Mouse (Mus musculus) spleen, postnatal 14 days (tissue): Measurements from ENCODE around the gene Cadps2.

ENCODE experiments used
- DNase-seq, 2 experiments: peaks; one replicate each; pipeline ENCODE4 v3.0.0; 2021 to 2022; ENCODE audit warnings: low spot score in 2 of 2

Gene Cadps2

DNA sequence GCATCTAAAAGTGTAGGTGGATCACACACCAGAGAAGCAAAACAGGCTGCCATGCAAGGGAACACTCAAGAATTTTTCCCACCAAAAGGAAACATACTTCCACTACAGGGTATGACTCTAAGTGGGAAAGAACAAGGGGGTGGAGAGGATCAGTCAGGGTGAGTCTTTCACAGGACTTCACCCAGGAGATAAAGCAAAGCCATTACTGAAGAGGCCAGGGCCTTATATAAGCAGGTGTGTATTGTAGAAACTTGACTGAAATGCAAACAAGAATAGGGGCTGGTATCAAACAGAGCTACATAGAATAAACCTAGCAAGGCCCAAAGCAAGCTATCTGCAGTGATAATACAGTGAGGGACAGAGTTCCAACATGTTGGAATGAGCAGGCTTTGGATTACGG, 271.6 kb downstream of the Cadps2 start:
- DNase-seq, result no peak

DNA sequence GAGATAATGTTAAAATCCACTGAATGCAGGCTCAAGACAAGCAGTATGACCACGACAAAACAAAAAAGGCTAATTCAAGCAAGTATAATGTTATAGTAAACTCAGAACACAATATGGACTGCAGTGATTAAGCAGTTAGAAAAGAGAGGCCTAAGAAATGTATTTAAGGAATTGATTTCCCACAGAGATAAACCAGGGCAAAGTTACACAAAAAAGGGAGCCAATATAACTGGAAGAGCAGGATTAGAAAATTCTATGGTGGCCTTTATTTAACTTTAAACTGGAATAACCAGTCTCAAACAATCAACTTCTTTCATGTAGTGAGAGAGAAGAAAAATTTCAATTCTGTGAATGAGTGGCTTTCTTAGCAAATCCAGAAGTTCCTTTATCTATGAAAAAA, 289.3 kb downstream of the Cadps2 start:
- DNase-seq, result no peak

DNA sequence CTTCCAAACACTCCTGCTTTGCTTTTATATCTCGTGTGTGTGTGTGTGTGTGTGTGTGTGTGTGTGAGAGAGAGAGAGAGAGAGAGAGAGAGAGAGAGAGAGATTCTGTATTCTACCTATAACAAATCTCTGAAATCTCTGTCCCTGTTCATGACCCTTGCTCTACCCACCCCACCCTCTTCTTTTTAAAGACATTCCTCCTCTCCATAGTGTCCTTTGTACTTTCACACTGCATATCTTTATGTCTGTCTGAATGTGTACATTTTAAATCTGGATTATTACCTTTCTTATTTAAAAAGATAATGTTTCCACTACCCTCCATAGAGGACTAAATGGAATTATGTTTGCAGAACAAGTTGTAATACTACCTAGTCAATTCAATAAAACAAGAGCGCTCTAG, 315.5 kb downstream of the Cadps2 start:
- no peak for DNase-seq

DNA sequence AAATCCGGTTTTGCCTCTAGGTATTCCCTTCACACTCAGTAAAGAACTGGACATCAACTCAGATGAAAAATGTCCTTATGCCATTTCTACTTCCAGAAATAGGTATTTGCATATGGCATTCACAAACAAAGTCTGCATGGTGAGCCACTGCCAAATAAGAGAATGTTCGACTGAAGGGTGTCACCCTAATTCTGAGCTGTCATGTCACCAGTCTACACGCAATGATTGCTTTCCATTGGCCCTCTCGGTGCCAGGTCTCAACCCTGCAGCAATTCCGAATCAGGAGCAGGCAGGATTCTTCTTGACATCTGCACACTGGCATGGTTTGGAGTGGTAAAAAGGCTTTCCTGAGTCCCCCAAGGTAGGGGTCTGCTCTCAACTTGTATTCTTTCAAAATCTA, 316.7 kb downstream of the Cadps2 start:
- DNase-seq, result no peak

DNA sequence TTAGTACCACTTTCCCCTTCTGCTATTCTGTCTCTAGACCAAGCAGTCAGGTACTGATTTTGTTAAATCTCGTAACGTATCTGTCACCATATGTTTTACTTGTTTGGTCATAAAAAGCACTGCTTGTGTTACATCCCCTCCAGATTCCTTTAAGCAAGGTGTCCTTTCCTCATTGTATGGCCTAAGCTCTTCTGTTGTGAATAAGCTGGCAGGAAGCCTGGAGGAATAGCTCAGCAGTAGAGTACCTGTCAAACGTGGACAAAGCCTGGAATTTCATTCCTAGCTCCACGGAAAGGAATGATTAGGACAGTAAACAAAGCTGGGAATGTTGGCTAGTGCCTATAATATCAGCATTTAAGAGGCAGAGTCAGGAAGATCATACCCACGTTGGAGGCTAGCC, 340.6 kb downstream of the Cadps2 start:
- DNase-seq, result no peak

DNA sequence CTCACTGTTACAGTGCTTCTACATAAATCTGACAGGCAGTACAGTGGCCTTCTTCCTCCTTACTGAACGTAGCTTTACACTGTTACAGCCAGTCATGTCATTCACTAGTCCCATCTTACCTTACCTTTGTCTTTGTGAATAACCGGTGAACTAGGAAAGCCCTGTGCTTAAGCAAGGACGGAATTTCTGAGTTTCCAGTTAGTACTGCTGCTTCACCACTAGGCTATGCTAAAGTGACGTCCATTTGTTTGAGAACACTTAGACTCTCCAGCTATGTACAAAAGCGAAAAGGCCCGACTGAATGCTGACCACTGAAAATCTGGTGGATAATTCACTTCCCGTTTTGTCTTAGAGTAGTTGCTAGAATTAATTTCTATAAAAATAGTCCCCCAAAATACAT, 347.4 kb downstream of the Cadps2 start:
- no peak for DNase-seq

DNA sequence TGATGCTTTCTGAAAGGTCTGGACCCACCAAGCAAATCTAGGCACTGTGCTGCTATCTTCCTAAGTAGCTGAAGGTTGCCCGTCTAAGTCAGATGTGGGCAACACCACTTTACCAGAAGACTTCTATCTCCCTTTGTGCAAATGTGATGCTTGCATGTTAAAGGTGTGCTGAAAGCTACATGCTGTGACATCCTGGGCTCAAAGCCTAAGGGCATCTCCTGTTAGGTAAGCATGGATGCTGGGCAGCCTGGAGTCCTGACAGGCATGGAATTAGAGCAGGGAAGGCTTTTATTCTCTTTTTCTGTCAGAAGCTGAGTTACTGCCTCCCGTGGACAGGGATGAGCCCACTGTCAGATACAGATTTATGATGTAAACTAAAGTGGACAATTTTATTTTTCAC, 348.8 kb downstream of the Cadps2 start:
- no peak for DNase-seq

DNA sequence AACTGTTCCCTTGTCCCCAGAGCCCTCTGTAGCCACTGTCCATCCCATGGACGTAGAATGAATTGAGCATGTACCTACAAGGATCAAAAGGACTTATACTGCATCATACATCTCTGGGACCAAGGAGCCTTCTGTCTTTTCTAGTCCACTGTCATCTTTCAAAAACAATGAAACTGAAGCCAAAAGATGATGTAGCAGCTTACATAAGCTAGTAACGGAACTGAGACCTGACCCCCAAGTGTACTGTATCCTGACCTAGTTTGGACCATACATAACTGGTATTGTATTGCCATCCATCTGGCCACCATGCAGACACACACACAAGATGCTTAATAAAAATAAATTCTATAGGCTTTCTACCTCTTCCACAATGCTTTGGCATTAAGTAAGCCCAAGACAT, 350.2 kb downstream of the Cadps2 start:
- no peak for DNase-seq

DNA sequence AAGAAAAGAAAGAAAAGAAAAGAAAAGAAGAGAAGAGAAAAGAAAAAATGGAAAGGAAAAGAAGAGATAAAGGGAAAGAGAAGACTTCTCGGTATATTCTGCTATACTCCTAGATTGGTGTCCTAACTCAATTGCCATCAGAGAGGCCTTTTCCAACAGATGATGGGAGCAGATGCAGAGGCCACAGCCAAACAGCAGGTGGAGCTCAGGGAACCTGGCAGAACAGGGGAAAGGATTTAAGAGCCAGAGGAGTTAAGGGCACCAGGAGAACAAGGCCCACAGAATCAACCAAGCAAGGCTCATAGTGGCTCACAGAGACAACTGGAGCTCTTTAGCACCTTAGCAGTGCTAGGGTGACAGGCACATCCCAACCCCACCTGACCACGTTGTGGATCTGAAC, 366.5 kb downstream of the Cadps2 start:
- DNase-seq, result no peak

DNA sequence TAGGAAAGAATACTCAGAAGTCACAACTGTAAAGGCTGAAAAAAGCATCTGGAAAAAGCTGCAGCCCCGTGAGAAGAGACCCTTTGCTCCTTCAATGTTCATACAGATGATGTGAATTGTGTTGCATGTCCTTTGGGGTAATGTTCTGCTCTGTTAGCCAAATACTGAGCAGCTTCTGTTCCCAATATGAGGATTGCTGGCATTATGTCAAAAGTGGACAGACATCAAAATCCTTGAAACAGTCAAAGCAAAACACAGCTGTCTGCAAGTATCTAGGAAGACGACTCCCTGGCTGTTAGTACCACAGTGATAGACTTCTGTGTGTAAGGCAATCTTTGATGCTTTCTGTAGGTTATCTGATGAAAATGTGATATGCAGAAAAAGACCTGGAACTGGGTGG, 367.4 kb downstream of the Cadps2 start:
- no peak for DNase-seq

DNA sequence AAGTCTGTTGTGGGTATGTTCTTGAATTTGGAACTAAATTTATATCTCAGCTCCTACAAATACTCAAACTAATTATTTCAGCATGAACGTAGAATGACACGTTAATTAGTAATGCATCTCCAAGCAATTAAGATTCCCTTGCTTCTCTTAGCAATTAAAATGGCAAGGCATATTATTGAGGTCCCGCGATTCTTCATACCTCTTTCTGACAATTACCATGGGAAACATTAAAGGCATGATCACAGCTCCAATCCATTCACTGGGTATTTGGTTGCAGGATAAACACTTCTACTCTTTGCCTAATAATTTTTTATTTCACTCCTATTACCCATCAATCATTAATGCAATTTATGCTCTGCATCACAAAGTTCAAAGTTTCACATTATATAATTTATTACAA, 371.3 kb downstream of the Cadps2 start:
- no peak for DNase-seq

DNA sequence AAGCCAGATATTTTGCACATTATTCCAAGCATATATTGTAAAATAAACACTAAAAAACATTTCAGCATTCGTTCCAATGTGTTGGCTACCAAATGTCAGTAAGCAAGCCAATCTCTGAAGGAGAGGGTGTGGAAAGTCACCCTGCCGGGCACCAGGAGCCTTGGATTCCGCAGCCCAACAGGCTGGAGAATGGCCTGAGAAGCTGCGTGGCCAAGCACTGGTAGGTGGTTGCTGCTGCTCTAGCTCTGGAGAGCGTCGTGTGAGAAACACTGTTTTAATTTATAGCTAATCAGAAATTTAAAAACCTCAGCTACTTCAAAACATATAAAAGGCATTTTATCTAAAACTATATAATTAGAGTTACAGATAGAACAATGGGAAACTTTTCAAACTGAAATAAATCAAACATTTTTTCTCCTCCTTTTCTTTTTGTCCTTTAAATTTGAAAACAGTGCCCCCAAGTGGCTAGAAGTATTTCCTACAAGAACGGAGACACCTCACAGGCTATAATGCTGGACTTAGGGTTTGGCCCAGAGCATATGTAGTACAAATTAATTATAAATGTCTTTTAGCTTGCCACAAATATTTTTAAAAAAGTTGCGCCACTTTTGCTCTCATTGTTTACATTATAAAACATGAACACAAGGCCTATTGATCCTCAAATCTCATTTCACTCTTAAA, 376.5 kb downstream of the Cadps2 start:
- DNase-seq, result no peak

DNA sequence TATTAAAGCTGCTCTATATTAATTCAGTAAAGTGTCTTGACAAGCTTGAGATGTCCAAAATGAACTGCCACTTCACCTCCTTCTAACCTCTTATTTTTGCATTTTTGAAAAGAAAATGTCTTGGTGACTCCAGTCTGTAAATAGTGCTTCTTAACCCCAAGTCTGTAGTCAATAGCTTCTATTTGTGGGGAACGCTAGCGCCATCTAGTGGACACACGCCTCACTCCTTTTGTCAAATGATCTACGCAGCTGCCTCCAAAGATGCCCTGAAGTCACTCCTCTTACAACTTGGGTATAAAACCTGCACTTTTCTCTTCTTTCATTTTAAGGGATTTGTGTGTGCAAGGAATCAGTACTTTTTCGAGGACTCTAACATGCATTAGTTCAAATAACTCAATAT, 381.5 kb downstream of the Cadps2 start:
- peak in 1 of 2 experiments; percentile 3 for DNase-seq

DNA sequence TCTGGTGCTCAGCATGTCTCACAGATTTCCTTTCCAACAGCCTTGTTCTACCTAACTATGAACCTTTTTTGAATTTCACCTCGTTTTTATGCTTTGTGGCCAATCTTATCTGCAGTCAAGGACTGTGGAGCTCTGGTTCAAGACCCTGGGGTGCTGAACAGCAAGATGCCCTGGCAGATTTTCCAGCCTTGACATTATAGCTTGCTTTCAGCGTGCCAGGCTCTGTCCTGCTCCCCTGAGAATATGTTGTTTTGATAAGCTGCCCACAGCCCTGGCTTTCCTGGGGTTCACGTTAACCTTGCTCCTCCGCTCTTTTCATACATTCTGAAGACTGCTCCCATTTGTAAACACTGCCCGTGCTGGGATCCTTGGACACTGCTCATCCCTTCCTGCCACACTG, 385.3 kb downstream of the Cadps2 start:
- no peak for DNase-seq

DNA sequence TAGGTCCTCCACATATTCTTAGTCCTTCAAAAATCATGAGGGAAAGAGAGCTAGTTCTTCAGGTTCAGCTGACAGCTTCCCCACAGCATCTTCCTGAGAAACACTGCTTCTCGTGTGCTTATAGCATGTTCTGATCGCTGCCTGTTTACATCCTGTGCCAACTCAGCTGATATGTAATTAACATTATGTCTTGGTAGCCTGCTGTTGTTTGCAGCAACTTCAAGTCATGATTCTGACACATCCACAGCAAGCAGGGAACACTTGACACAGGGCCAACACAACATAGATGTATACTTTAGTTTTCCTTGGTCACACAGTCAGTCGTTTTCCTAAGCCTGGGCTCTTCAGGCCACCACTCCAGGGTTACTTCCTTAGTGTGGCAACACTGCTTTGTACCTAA, 399.3 kb downstream of the Cadps2 start:
- DNase-seq, result no peak

DNA sequence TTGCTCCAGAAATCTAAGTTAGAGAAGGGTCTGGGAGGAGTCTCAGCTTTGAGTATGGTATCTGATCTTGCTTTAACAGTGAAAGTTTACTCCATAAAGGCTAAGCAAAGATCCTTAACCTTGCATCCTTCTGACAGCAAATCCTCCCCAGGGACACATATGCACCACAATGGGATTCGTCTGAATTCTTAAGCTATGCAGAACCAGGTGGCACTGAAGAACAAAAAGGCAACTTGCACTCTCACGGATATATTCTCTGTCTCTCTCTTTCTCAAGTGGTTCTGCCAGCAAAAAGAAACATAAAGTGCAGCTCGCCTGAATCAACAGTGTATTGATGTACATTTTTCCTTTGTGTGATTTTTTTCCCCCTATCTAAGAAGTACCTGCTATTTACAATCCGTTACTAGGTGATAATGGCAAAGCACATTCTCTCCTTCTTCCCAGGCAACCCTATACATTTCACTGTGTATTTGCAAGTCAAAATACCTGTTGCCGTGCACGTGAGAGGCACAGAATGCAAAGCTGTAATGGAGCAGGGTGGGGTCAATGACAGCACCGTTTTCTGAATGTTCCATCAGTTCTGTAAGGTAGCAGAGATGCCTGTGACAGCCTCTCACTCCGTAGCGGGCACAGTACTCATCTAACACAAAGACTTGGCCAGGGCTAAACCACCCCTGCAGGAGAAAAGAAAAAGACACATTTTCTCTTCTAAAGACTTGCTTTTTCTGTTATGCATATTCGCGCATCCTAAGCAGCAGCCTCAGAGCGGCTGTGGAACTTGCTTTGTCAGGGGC, 428.8 kb downstream of the Cadps2 start:
- DNase-seq, result no peak

DNA sequence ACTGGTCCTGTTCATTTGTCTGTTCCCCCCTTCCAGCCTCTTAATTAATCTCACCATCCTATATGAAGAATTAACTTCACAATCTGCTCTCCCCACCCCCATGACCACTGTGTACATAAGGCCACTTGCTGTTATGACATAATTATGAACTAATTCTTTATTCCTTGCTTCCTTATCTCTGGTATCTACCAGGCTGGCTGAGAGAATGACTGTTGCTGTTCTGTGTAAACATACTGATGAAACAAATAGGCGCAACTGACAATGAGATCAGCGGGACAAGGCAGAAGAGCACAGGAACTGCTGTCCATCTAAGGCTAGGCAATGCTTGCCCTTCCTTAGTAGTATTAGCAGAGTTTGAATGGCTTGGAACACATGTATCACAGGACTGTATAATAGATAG, 445.1 kb downstream of the Cadps2 start:
- DNase-seq, result no peak

DNA sequence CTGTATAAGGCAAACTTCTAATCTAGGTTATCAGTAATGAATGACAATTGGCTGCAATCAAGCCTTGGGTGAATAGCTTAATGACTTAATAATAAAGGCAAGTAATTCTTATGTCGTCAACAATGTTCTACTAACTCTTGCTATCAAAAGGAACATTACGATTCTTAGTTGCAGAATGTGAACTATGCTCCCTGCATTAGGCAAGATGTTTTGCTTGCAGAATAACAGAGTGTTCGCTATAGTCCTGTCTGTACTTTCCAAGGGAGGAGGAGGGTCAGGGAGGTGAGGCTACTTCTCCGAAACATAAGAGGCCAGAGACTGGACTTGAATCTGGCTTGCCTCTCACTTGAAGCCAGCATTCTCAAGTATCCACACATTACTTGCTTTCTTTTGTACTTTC, 446.5 kb downstream of the Cadps2 start:
- DNase-seq, result no peak

DNA sequence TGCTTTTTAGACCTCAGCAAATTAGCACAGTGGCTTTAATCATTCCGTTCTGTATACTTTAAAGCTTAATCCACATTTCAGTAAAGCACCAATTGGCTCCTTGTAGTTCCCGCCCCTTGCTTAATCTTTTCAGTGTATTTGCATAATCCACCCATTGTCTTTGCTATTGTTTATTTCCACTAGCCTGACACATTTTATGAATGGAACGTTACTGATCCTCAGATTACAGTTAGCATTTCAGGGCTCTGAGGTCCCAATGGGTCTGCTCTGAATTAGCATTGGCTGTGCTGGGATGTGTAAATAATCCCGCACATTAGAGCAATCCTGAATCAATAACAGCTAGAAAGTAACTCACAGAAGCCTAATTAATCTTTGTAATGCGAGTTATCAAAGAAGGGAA, 452.5 kb downstream of the Cadps2 start:
- DNase-seq, result no peak

DNA sequence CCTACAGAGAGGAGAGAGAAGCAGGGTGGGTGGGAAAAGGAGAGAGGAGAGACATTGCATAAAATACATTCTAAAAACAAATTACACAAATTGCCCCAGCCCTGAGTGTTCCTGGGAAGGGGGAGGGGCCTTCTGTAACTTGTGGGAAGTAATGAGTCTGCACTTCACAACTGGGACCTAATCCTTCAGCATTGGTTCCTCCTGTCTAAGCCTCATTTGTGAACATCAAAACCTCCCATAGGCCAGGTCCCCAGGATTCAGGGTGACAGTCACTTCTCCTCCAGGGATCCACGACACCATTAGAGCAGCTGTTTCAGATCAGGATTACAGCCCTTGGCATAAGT, 456.2 kb downstream of the Cadps2 start:
- no peak for DNase-seq

DNA sequence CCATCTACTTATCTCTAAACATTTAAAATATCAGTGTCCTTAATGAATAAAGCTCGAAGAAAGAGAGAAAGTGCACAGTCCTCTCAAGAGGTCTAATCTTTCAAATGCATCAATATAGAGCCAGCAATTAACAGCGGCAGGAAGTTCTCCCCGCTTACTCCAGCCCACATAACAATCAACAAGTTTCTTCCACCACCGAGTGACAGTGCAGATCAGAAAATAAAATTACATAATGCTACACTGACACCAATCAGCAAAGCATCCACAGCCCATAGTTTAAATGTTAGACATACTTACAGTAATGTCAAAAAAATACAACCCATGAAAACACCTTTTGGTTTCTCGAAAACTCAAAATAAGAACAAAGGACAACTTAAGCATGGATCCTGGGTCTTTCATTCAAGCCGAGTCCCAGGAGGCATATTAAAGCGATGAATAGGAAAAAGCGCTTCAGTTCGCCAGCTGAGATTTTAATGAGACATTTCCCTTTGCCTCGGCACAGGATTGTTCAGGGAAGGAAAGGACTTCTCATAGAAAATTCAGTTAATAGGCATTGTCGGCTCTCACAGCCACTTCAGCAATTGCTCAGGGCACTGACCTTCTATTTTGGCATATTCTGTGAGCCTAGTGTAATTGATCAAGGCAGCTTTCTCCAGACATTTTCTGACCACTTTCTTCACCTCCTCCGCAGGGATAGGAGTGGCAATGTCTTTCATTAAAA, 456.8 kb downstream of the Cadps2 start:
- DNase-seq, result no peak

DNA sequence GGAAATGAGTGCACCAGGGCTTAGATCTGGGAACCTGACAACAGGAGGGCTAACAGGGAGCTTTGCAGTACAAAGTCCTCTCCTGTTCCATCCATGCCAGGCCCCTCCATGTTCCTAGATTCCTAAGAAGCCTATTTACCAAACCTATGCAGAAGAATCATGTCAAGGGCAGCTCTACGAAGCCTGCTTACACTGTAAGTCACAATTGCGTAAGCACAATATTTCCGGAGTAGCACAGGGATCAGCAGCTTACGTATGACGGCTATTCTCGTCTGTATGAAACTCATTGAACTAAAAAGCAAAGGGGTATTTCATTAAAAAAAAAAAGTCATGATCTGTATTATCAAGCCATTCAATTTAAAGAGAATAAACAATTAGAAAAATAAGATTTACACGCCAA, 462.9 kb downstream of the Cadps2 start:
- DNase-seq, result no peak

DNA sequence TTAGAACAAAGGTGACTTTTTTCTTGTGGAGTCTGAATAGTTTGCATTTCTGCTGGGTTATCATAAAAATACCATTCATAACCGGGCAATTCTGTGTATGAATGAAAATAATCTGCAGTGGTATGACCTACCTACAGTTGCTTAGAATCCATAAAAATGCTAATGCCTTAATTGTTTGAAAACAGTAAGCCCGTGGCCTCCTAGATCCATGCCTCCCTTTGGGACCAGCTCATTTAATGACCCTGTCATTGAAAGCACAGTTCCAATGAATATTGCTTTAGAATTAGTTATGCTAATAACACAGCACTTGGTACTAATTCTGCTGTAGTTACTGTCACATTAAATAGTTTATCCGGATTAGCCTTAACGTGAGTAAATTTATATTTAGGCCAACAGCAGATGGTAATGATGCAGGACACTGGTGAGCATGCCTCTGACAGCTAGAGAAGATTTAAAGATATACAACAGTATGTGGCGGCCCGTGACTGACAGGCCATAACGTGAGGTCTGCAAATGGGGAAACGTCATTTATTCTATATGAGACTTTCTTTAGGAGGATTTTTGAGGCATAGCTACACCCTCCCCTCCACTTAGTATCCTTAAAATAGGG, 477.3 kb downstream of the Cadps2 start:
- no peak for DNase-seq
